Mouse (Mus musculus) heart, adult 18-20 months (tissue): Measurements from ENCODE around the gene H60c. TPM values are rescaled to one million over a fixed set of nuclear protein-coding genes. Genes with fewer than 3 reads are reported as not detected.
"Not testable (repeated sequence)": the region's sequence is repeated elsewhere in the genome, so short reads cannot be mapped to it uniquely, and the experiment has no call there.

Experiments used
- DNase-seq, 2 experiments: peaks; one replicate each; pipeline ENCODE4 v3.0.0; 2021 to 2022; ENCODE audit warnings: mixed read lengths in 1 of 2
- long read RNA-seq, 2 experiments: library from polyadenylated mRNA; stranded (forward); transcript quantifications; one replicate each; pipeline ENCODE4 v2.0.0; 2021
- total RNA-seq, 2 experiments: library from RNA; stranded (reverse); gene quantifications; 2 replicates each; pipeline ENCODE4 v1.2.3; 2021

The H60c gene
- not detected for total RNA-seq
- long read RNA-seq, experiment 1, result 0 reads
- long read RNA-seq, experiment 2, result 0 reads

- DNase-seq, result no peak
Observed at GRCm38 (mm10) chr10:3267671-3268070, at the start of gene H60c. H60c (minus strand) TSS chr10:3267771.

- no peak for DNase-seq
Observed at GRCm38 (mm10) chr10:3308821-3309206, 41.2 kb upstream of the H60c start.

- DNase-seq, result no peak
Observed at GRCm38 (mm10) chr10:3308180-3308820, 40.7 kb upstream of the H60c start.

- DNase-seq, result peak; percentile 5 to 9
Observed at GRCm38 (mm10) chr10:3307752-3308151, 40.2 kb upstream of the H60c start.

- no peak for DNase-seq
Observed at GRCm38 (mm10) chr10:3293969-3294368, 26.4 kb upstream of the H60c start.

GRCm38 (mm10) chr10:3281047-3281446 lies 13.5 kb upstream of the H60c start:
- DNase-seq, result peak; percentile 10 to 14

GRCm38 (mm10) chr10:3274065-3274464 lies 6.5 kb upstream of the H60c start:
- no peak for DNase-seq

- peak in 1 of 2 experiments; percentile 3 for DNase-seq
Observed at GRCm38 (mm10) chr10:3271036-3271435, 3.5 kb upstream of the H60c start.

GRCm38 (mm10) chr10:3266729-3267128 lies 842 bp downstream of the H60c start:
- no peak for DNase-seq

- DNase-seq, result no peak
Observed at GRCm38 (mm10) chr10:3262784-3263183, 4.8 kb downstream of the H60c start.

- DNase-seq, result no peak
Observed at GRCm38 (mm10) chr10:3257391-3257790, 10.2 kb downstream of the H60c start.

- not testable (repeated sequence) for DNase-seq
Observed at GRCm38 (mm10) chr10:3238436-3238835, 29.1 kb downstream of the H60c start.

- DNase-seq, result peak; percentile 8 to 26
Observed at GRCm38 (mm10) chr10:3236638-3237270, 30.8 kb downstream of the H60c start.

- no peak for DNase-seq
Observed at GRCm38 (mm10) chr10:3228447-3229195, 39.0 kb downstream of the H60c start.

Other genes with a start within 250 kb of the H60c start
- 100 to 1,000 TPM; 139 to 191 TPM for gene Ppp1r14c, start 98.3 kb upstream of the H60c start, total RNA-seq